Mouse (Mus musculus): Measurements from ENCODE around the gene Mesd. TPM values are rescaled to one million over a fixed set of nuclear protein-coding genes. Genes with fewer than 3 reads are reported as not detected.

Mesd gene
- 109 and 111 TPM in 2 replicates for polyA plus RNA-seq (2015; fragmentation: Nextera tagmentation; extraction: Ambion mirVana)

DNA sequence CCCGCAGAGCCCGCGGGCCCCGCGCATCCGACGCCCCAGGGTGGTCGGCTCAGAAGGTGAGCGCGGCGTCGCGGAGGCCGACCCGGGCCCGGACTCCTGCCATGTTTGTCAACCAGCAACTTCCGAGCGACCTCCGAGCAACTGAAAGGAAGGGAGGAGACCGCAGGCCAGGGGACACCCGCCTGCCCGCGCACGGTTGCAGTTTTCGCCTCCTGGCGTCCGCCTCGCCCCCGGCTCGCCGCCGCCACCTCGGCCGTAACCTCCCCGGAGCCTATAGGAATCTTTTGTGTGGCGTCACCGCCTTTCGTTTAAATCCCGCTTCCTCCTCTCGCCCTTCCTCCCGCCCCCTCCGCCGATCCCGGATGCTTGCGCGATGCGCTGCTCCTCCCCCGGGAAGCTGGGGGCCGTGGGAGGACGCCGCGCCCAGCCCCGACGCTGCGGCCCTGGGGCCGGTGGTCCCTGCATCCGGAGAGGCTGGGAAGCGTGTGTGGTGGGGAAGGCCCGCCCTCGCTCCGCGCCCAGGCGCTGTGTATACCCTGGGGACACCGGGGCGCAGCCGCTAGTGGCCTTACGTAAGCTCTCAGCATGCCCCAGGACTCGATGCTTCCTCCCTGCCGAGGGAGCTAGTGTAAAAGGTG, at the start of gene Mesd, which contains the start of gene Tlnrd1:
Gene Mesd, plus strand, starts transcription at position 446 of the 638 bp plus-strand sequence.
Gene Tlnrd1, minus strand, starts transcription at position 285 of the 638 bp plus-strand sequence.
- Histone ChIP-seq H3K4me3 (replicated peaks; ENCODE audit: low read depth, low read length) (peak within 1 kb of the TSS; percentile 65), H3K9me3 (replicated peaks; ENCODE audit: low read length) (no peaks in the 10 kb centered on the region), H3K36me3 (ENCODE audit: insufficient read depth, low read length) (no peaks in the 10 kb centered on the region), H3K4me2 (ENCODE audit: low read length) (peak within 1 kb of the TSS; percentile 91), H3K27ac (peak within 1 kb of the TSS; percentile 97), H3K9ac (ENCODE audit: low read depth, low read length) (peak within 1 kb of the TSS; percentile 87), H3K4me1 (replicated peaks; ENCODE audit: insufficient read depth, low read length) (peaks cover 10% of the 10 kb centered on the region), H3K27me3 (ENCODE audit: insufficient read depth, low read length) (no peaks in the 10 kb centered on the region)
- peak; percentile 32; the same call in 1 of the 2 replicates for TF ChIP-seq CTCF (IDR thresholded peaks at IDR 0.05; ENCODE audit: low read depth)
- DNase-seq (ENCODE audit: low spot score) (peak; percentile 96), ATAC-seq (replicated peaks; ENCODE audit: low FRiP score, low read depth) (peak; percentile 73)
- WGBS, result under 1% methylated on average over 69 of the region's 69 CpGs

- no peak for TF ChIP-seq CTCF (IDR thresholded peaks at IDR 0.05; ENCODE audit: low read depth)
- ATAC-seq (replicated peaks; ENCODE audit: low FRiP score, low read depth), result no peak
- no peak overlapping the region for H3K27ac ChIP-seq
- H3K27me3 ChIP-seq (ENCODE audit: insufficient read depth, low read length), result no peaks in the 10 kb centered on the region
- H3K4me3 ChIP-seq (replicated peaks; ENCODE audit: low read depth, low read length), result no peak overlapping the region
- H3K9me3 ChIP-seq (replicated peaks; ENCODE audit: low read length), result no peaks in the 10 kb centered on the region
- DNase-seq (ENCODE audit: low spot score), result no peak
- H3K36me3 ChIP-seq (ENCODE audit: insufficient read depth, low read length), result no peaks in the 10 kb centered on the region
- 72% methylated on average over 5 of the region's 5 CpGs for WGBS
- H3K9ac ChIP-seq (ENCODE audit: low read depth, low read length), result no peak overlapping the region
- no peaks in the 10 kb centered on the region for H3K4me1 ChIP-seq (replicated peaks; ENCODE audit: insufficient read depth, low read length)
- H3K4me2 ChIP-seq (ENCODE audit: low read length), result no peak overlapping the region
These were observed 45.6 kb upstream of the Mesd start for GRCm38 (mm10) chr7:83838525-83839224.

DNA sequence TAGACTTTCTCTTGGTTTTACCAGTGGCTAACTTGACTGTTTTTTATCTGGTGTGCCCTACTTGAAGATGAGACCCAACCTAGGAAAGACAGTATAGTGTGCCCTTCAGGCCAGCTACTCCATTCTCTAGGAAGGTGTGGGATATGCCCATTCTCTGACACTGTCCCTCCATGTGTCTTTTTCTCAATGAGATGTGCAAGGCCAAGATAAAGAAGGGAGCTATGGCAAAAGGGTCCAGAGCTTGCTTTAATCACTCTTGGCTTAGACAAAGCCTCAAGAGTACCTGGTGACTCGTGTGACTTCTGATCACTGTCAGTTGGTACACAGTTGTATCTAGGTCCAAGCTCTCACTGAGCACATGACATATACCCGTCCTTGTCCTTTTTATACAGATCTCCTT, 44.2 kb upstream of the Mesd start:
- Histone ChIP-seq H3K27ac (no peak overlapping the region), H3K36me3 (ENCODE audit: insufficient read depth, low read length) (no peaks in the 10 kb centered on the region), H3K9ac (ENCODE audit: low read depth, low read length) (no peak overlapping the region), H3K4me3 (replicated peaks; ENCODE audit: low read depth, low read length) (no peak overlapping the region), H3K4me1 (replicated peaks; ENCODE audit: insufficient read depth, low read length) (no peaks in the 10 kb centered on the region), H3K9me3 (replicated peaks; ENCODE audit: low read length) (no peaks in the 10 kb centered on the region), H3K4me2 (ENCODE audit: low read length) (no peak overlapping the region), H3K27me3 (ENCODE audit: insufficient read depth, low read length) (no peaks in the 10 kb centered on the region)
- no peak for DNase-seq (ENCODE audit: low spot score)
- no peak for ATAC-seq (replicated peaks; ENCODE audit: low FRiP score, low read depth)
- 91% methylated on average over 2 of the region's 2 CpGs for WGBS
- TF ChIP-seq CTCF (IDR thresholded peaks at IDR 0.05; ENCODE audit: low read depth), result no peak

GRCm38 (mm10) chr7:83842486-83843259, 41.6 kb upstream of the Mesd start:
- ATAC-seq (replicated peaks; ENCODE audit: low FRiP score, low read depth) (peak; percentile 40; the same call in 1 of the 2 replicates), DNase-seq (ENCODE audit: low spot score) (peak; percentile 70)
- H3K27me3 ChIP-seq (ENCODE audit: insufficient read depth, low read length), result no peaks in the 10 kb centered on the region
- H3K27ac ChIP-seq, result peak overlapping the region; percentile 66
- no peaks in the 10 kb centered on the region; the same call in 1 of the 2 replicates for H3K4me1 ChIP-seq (replicated peaks; ENCODE audit: insufficient read depth, low read length)
- H3K36me3 ChIP-seq (ENCODE audit: insufficient read depth, low read length), result no peaks in the 10 kb centered on the region
- H3K4me2 ChIP-seq (ENCODE audit: low read length), result no peak overlapping the region
- 54% methylated on average over 6 of the region's 6 CpGs for WGBS
- no peak overlapping the region for H3K9ac ChIP-seq (ENCODE audit: low read depth, low read length)
- no peaks in the 10 kb centered on the region for H3K9me3 ChIP-seq (replicated peaks; ENCODE audit: low read length)
- no peak overlapping the region for H3K4me3 ChIP-seq (replicated peaks; ENCODE audit: low read depth, low read length)
- TF ChIP-seq CTCF (IDR thresholded peaks at IDR 0.05; ENCODE audit: low read depth), result no peak

DNA sequence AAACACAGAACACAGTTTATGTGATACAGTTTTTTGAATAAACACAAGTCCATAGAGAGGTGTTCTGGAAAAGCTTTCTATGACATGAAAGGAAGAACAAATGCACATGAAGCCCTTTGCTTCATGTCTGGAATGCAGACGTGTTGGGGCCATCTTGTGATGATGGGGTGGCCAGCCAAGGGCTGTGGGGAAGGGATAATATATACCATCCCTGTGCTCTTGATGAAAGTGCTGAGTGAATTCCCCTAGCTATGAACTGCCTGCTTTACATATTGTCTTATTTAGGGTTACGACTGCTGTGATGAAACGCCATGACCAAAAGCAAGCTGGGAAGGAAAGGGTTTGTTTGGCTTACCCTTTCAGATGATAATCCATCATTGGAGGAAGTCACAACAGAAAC, 39.5 kb upstream of the Mesd start:
- H3K27ac ChIP-seq, result no peak overlapping the region
- no peak for TF ChIP-seq CTCF (IDR thresholded peaks at IDR 0.05; ENCODE audit: low read depth)
- H3K36me3 ChIP-seq (ENCODE audit: insufficient read depth, low read length), result no peaks in the 10 kb centered on the region
- 94% methylated on average over 3 of the region's 3 CpGs for WGBS
- H3K9ac ChIP-seq (ENCODE audit: low read depth, low read length), result no peak overlapping the region
- no peak for DNase-seq (ENCODE audit: low spot score)
- ATAC-seq (replicated peaks; ENCODE audit: low FRiP score, low read depth), result no peak
- no peaks in the 10 kb centered on the region for H3K27me3 ChIP-seq (ENCODE audit: insufficient read depth, low read length)
- H3K4me3 ChIP-seq (replicated peaks; ENCODE audit: low read depth, low read length), result no peak overlapping the region
- H3K4me2 ChIP-seq (ENCODE audit: low read length), result no peak overlapping the region
- peaks cover 4% of the 10 kb centered on the region; the same call in 1 of the 2 replicates for H3K4me1 ChIP-seq (replicated peaks; ENCODE audit: insufficient read depth, low read length)
- H3K9me3 ChIP-seq (replicated peaks; ENCODE audit: low read length), result no peaks in the 10 kb centered on the region
